Mouse (Mus musculus) midbrain, embryonic 12.5 days (tissue): ENCODE measurements at regions not wholly inside any gene's neighbourhood (a gene's known extent, or its start where the extent isn't known, plus 50 kb on each side); places are given as distances from the start of the nearest gene placed in this dataset.

Source experiments
- ATAC-seq: fragments of 200-750 bp; cut with Nextera tagmentation; 2 replicates; pipeline ENCODE4 v1.8.0; 2017; ENCODE audit warnings: low read depth, moderate TSS enrichment, moderate library complexity; ENCODE audit not compliant: low FRiP score
- H3K27ac ChIP-seq: fragments of 300-500 bp; sonication (generic); replicated peaks from 2 replicates; pipeline ENCODE4 v1.5.1; 2016; ENCODE audit warnings: mild to moderate bottlenecking
- H3K27me3 ChIP-seq: fragments of 300-500 bp; sonication (generic); 2 replicates; pipeline ENCODE4 v1.6.1; 2016; ENCODE audit warnings: mild to moderate bottlenecking
- H3K36me3 ChIP-seq: fragments of 300-500 bp; sonication (generic); 2 replicates; pipeline ENCODE4 v1.6.1; 2016
- H3K4me1 ChIP-seq: fragments of 300-500 bp; sonication (generic); 2 replicates; pipeline ENCODE4 v1.6.1; 2016
- H3K4me2 ChIP-seq: fragments of 300-500 bp; sonication (generic); replicated peaks from 2 replicates; pipeline ENCODE4 v1.6.1; 2016; ENCODE audit warnings: mild to moderate bottlenecking, moderate library complexity
- H3K4me3 ChIP-seq: fragments of 300-500 bp; sonication (generic); 2 replicates; pipeline ENCODE4 v1.5.1; 2016; ENCODE audit warnings: mild to moderate bottlenecking
- H3K9ac ChIP-seq: fragments of 300-500 bp; sonication (generic); replicated peaks from 2 replicates; pipeline ENCODE4 v1.6.1; 2016; ENCODE audit warnings: mild to moderate bottlenecking, moderate library complexity
- H3K9me3 ChIP-seq: fragments of 300-500 bp; sonication (generic); 2 replicates; pipeline ENCODE4 v1.6.1; 2016; ENCODE audit warnings: mild to moderate bottlenecking
- WGBS: fragments of 180-500 bp; shearing (Covaris S2); methylation state at CpG from one replicate; pipeline ENCODE4 v1.1.7; 2016; 5-methylcytosine and 5-hydroxymethylcytosine counted together

GRCm38 (mm10) chr6:51301831-51302230 is 130.6 kb upstream of the Nfe2l3 start:
- ATAC-seq: no peak
- 95% methylated on average over 4 of the region's 4 CpGs for WGBS
- Histone ChIP-seq H3K27me3 (no peaks in the 10 kb centered on the region), H3K27ac (no peak overlapping the region), H3K4me1 (no peaks in the 10 kb centered on the region), H3K4me2 (no peak overlapping the region), H3K36me3 (no peaks in the 10 kb centered on the region), H3K4me3 (no peak overlapping the region), H3K9ac (no peak overlapping the region), H3K9me3 (peaks cover 8% of the 10 kb centered on the region; the same call in 1 of the 2 replicates)

- ATAC-seq: no peak
- no peaks in the 10 kb centered on the region for H3K27me3 ChIP-seq
- WGBS: 94% methylated on average over 7 of the region's 7 CpGs
- H3K9me3 ChIP-seq: peaks cover 8% of the 10 kb centered on the region; the same call in 1 of the 2 replicates
- no peaks in the 10 kb centered on the region for H3K36me3 ChIP-seq
- no peak overlapping the region for H3K27ac ChIP-seq
- no peak overlapping the region for H3K4me2 ChIP-seq
- H3K4me1 ChIP-seq: no peaks in the 10 kb centered on the region
- no peak overlapping the region for H3K4me3 ChIP-seq
- no peak overlapping the region for H3K9ac ChIP-seq
These were observed 130.2 kb upstream of the Nfe2l3 start for GRCm38 (mm10) chr6:51302240-51302639.

GRCm38 (mm10) chr6:51318341-51318740 is 114.1 kb upstream of the Nfe2l3 start:
- Histone ChIP-seq H3K9ac (no peak overlapping the region), H3K4me3 (no peak overlapping the region), H3K36me3 (no peaks in the 10 kb centered on the region), H3K27ac (no peak overlapping the region), H3K4me1 (no peaks in the 10 kb centered on the region), H3K9me3 (no peaks in the 10 kb centered on the region), H3K4me2 (no peak overlapping the region), H3K27me3 (no peaks in the 10 kb centered on the region)
- ATAC-seq: no peak
- WGBS: 68% methylated on average over 2 of the region's 2 CpGs

GRCm38 (mm10) chr6:51320019-51320418 is 112.5 kb upstream of the Nfe2l3 start:
- Histone ChIP-seq H3K27ac (no peak overlapping the region), H3K4me3 (no peak overlapping the region), H3K4me1 (no peaks in the 10 kb centered on the region), H3K9ac (no peak overlapping the region), H3K9me3 (no peaks in the 10 kb centered on the region), H3K4me2 (no peak overlapping the region), H3K36me3 (no peaks in the 10 kb centered on the region), H3K27me3 (no peaks in the 10 kb centered on the region)
- no peak for ATAC-seq
- 65% methylated on average over 1 of the region's 1 CpGs for WGBS

GRCm38 (mm10) chr6:51320676-51321419 is 111.6 kb upstream of the Nfe2l3 start:
- Histone ChIP-seq H3K4me2 (no peak overlapping the region), H3K27ac (no peak overlapping the region), H3K27me3 (no peaks in the 10 kb centered on the region), H3K4me1 (no peaks in the 10 kb centered on the region), H3K9ac (no peak overlapping the region), H3K36me3 (no peaks in the 10 kb centered on the region), H3K9me3 (no peaks in the 10 kb centered on the region), H3K4me3 (no peak overlapping the region)
- WGBS: 59% methylated on average over 8 of the region's 8 CpGs
- no peak for ATAC-seq

- WGBS: 97% methylated on average over 2 of the region's 2 CpGs
- Histone ChIP-seq H3K4me3 (no peak overlapping the region), H3K36me3 (no peaks in the 10 kb centered on the region), H3K4me1 (no peaks in the 10 kb centered on the region), H3K9me3 (no peaks in the 10 kb centered on the region), H3K27me3 (no peaks in the 10 kb centered on the region), H3K9ac (no peak overlapping the region), H3K4me2 (no peak overlapping the region), H3K27ac (no peak overlapping the region)
- no peak for ATAC-seq
These were observed 106.2 kb upstream of the Nfe2l3 start for GRCm38 (mm10) chr6:51326103-51326829.

GRCm38 (mm10) chr6:51329070-51329995 is 103.1 kb upstream of the Nfe2l3 start:
- H3K27ac ChIP-seq: no peak overlapping the region
- 92% methylated on average over 13 of the region's 13 CpGs for WGBS
- H3K4me1 ChIP-seq: peaks cover 3% of the 10 kb centered on the region; the same call in 1 of the 2 replicates
- H3K4me2 ChIP-seq: no peak overlapping the region
- H3K9ac ChIP-seq: no peak overlapping the region
- H3K4me3 ChIP-seq: no peak overlapping the region
- no peaks in the 10 kb centered on the region for H3K27me3 ChIP-seq
- no peaks in the 10 kb centered on the region for H3K9me3 ChIP-seq
- no peak for ATAC-seq
- no peaks in the 10 kb centered on the region for H3K36me3 ChIP-seq

- H3K27me3 ChIP-seq: no peaks in the 10 kb centered on the region
These were observed 102.3 kb upstream of the Nfe2l3 start for GRCm38 (mm10) chr6:51330069-51330706.

GRCm38 (mm10) chr6:51332841-51333240 is 99.6 kb upstream of the Nfe2l3 start:
- Histone ChIP-seq H3K4me3 (no peak overlapping the region), H3K27me3 (no peaks in the 10 kb centered on the region), H3K9me3 (no peaks in the 10 kb centered on the region), H3K27ac (no peak overlapping the region), H3K9ac (no peak overlapping the region), H3K4me2 (no peak overlapping the region), H3K36me3 (no peaks in the 10 kb centered on the region), H3K4me1 (peaks cover 6% of the 10 kb centered on the region; the same call in 1 of the 2 replicates)
- ATAC-seq: no peak
- 56% methylated on average over 11 of the region's 11 CpGs for WGBS

More at GRCm38 (mm10) chr6:51330069-51330706, 102.3 kb upstream of the Nfe2l3 start:
- H3K4me3 ChIP-seq: no peak overlapping the region
- no peaks in the 10 kb centered on the region for H3K9me3 ChIP-seq
- WGBS: 61% methylated on average over 5 of the region's 5 CpGs
- no peak overlapping the region for H3K27ac ChIP-seq
- no peak overlapping the region for H3K9ac ChIP-seq
- H3K36me3 ChIP-seq: no peaks in the 10 kb centered on the region
- H3K4me2 ChIP-seq: no peak overlapping the region
- ATAC-seq: no peak
- peaks cover 6% of the 10 kb centered on the region; the same call in 1 of the 2 replicates for H3K4me1 ChIP-seq

- Histone ChIP-seq H3K9me3 (no peaks in the 10 kb centered on the region), H3K27ac (no peak overlapping the region), H3K4me2 (no peak overlapping the region), H3K27me3 (no peaks in the 10 kb centered on the region), H3K4me1 (peaks cover 6% of the 10 kb centered on the region; the same call in 1 of the 2 replicates), H3K9ac (no peak overlapping the region), H3K4me3 (no peak overlapping the region), H3K36me3 (no peaks in the 10 kb centered on the region)
- 69% methylated on average over 7 of the region's 7 CpGs for WGBS
- ATAC-seq: no peak
These were observed 98.6 kb upstream of the Nfe2l3 start for GRCm38 (mm10) chr6:51333722-51334360.

GRCm38 (mm10) chr6:51335314-51335713 is 97.2 kb upstream of the Nfe2l3 start:
- no peak overlapping the region for H3K9ac ChIP-seq
- no peaks in the 10 kb centered on the region for H3K27me3 ChIP-seq
- ATAC-seq: no peak
- WGBS: 84% methylated on average over 5 of the region's 5 CpGs
- peaks cover 6% of the 10 kb centered on the region; the same call in 1 of the 2 replicates for H3K4me1 ChIP-seq
- no peaks in the 10 kb centered on the region for H3K9me3 ChIP-seq
- H3K27ac ChIP-seq: no peak overlapping the region
- H3K4me2 ChIP-seq: no peak overlapping the region
- H3K36me3 ChIP-seq: no peaks in the 10 kb centered on the region
- no peak overlapping the region for H3K4me3 ChIP-seq
